Mouse (Mus musculus) adrenal gland, adult 18-20 months (tissue): ENCODE data around the gene Rem1. TPM values are rescaled to one million over a fixed set of nuclear protein-coding genes. Genes with fewer than 3 reads are reported as not detected.

Source experiments
- DNase-seq, 2 experiments: peaks; one replicate each; pipeline ENCODE4 v3.0.0; 2021 to 2022; ENCODE audit warnings: low spot score in 2 of 2
- total RNA-seq, 2 experiments: library from RNA; stranded (reverse); gene quantifications; 1 replicate in 1 of 2; 2 replicates in 1 of 2; pipeline ENCODE4 v1.2.3; 2021

Gene Rem1
- total RNA-seq, 2 experiments from 2014 or later: 8.9 to 13.5 TPM

DNA sequence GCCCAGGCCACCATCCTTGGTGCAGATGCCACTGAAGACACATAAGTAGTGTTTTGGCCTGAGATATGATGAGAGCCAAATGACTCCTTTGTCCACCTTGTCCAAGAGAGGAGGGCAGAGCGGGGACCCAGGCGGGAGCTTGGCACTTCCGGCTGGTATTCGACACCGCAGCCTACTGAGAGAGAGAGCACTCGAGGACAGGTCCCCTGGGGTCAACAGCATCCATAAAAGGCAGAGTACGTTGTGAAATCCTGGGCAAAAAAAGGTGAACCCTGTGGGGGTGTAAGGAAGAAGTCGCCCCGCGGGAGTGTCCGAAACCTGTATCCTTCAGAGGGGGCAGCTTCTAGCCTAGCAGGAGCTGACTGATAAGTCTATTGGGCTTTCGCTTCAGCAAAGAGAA, 45.4 kb downstream of the Rem1 start:
- DNase-seq: no peak

DNA sequence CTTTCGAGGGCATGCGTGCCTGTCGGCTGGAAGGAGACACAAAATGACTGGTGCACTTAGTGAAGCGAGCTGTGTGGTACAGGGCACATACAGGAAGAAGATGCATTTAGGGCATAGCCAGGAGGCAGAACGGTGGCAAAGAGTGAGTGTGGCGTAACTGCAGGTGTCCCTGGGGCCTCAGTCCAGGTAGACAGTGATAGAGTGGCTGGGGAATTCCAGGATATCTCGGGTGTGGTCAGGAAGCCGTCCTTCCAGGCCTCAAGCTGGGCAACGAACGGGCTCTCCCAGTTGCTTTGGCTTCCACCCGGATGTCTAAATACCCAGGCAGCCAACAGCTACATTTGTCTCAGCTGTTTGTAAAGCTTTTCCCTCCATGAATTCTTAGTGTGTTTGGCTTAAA, 47.4 kb downstream of the Rem1 start:
- DNase-seq: no peak

DNA sequence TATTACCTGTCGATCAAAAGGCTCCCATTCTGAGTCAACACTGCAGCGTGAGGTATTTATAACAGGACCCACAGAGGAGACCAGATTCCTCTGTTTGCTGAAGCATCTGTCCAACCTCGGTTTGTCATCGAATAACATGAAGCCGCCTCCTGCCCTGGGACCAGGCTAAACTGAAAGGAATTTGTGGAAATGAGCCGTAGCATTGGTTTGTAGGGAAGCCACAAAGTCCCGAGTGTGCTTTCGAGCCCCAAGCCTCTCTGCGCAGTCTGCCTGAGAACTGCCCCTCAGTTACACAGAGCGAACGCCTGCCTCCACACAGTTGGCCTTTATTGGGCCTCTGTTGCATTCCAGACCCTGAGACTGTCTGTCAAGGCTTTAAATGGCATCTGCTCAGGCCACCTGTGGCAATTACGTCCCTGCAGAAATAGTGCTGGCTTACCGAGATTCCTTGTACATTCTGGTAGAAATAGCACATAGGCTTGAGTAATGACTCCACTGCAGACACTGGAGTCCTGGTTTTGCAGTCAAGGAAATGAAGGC, 48.6 kb downstream of the Rem1 start:
- no peak for DNase-seq

DNA sequence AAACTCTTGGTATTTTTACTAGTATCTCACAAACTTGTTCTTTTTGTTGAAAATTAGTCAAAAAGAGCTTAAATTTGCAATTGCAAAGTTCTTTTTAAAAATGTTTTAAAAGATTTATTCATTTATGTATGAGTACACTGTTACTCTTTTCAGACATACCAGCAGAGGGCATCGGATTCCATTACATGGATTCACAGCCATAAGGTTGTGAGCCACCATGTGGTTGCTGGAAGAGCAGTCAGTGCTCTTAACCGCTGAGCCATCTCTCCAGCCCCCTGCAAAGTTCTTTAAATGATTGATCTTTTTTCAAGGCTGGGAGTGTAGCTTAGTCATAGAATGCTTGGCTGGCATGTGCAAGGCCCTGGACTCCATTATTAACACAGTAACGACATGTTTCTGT, 51.6 kb downstream of the Rem1 start:
- no peak for DNase-seq

- no peak for DNase-seq
Observed at GRCm38 (mm10) chr2:152678925-152679324, 52.2 kb downstream of the Rem1 start.

DNA sequence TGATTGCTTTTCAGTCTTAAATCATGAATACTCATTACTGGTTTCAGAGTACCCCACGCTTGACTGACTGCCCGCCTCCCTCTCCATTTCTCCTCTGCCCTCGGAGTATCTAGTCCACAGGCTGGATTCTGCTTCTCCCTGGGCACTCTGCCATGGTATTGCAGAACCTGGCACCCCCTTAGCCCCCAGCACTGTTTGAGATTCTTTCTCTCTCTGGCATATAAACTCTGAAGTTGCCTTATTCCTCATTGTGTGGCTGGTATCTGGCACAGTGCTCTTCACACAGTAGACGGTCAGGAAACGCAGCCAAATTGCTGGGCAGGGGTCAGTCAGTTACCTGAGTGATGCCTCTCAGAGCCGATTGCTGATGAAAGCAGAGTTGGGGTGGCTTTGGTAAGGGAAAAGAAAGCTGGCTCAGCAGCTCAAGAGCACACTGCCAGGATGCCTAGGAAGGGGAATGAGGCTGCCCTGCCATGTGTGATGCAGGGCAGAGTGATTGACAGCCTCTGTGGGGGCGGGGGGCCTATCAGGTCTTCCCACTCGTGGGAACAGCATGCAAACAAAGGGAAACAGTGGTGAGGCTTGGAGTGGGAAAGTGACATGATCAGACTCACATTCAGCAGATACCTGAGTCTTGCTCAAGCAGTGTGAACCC, 53.1 kb downstream of the Rem1 start:
- no peak for DNase-seq

DNA sequence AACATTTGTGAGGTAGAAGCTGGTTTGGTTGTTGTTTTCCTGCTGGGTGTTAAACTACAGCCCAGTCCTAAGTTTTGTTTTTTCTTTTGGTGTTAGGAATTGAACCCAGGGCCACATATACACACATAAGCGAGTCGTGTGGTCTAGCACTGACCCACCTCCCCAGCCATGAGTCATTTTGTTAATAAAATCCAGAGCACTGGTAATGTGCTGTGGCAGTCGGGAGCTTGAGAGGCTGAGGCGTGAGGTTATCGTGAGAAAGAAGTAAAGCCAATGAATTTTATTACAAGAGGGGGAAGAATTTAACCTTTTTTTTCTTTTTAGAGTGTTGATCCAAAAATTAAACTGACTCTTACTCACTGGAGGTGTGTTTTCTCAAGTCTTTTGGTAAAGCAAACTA, 56.3 kb downstream of the Rem1 start:
- no peak for DNase-seq

Other genes with a start within 250 kb of the Rem1 start
- 1 to 10 TPM; 3.5 to 7.3 TPM for gene Sox12, start 228.9 kb upstream of the Rem1 start, total RNA-seq
- gene Zcchc3, start 211.9 kb upstream of the Rem1 start, total RNA-seq: 1 to 10 TPM; 6.8 to 7.8 TPM
- gene 6820408C15Rik, start 211.4 kb upstream of the Rem1 start, total RNA-seq: under 1 TPM; 0.36 to 0.74 TPM
- gene Defb23, start 162.3 kb upstream of the Rem1 start, total RNA-seq: not detected
- gene Defb20, start 149.9 kb upstream of the Rem1 start, total RNA-seq: not detected
- gene Defb22, start 136.8 kb upstream of the Rem1 start, total RNA-seq: not detected
- gene Defb26, start 115.3 kb upstream of the Rem1 start, total RNA-seq: not detected
- not detected for gene Defb28, start 108.7 kb upstream of the Rem1 start, total RNA-seq
- not detected for gene Defb29, start 86.9 kb upstream of the Rem1 start, total RNA-seq
- not detected for gene Gm17416, start 57.6 kb upstream of the Rem1 start, total RNA-seq
- gene Defb21, start 54.2 kb upstream of the Rem1 start, total RNA-seq: not detected
- gene Defb19, start 46.6 kb upstream of the Rem1 start, total RNA-seq: under 1 TPM in 1 of 2 experiments, not detected in 1; 0.93 TPM
- gene Defb45, start 27.6 kb upstream of the Rem1 start, total RNA-seq: not detected
- gene Defb36, start 22.6 kb upstream of the Rem1 start, total RNA-seq: not detected
- 1 to 10 TPM; 1.5 to 2.4 TPM for gene Defb25, start 3.9 kb upstream of the Rem1 start, total RNA-seq
- gene H13, start 42.5 kb downstream of the Rem1 start, total RNA-seq: 100 to 1,000 TPM; 151 to 170 TPM
- gene Mcts2, start 60.1 kb downstream of the Rem1 start, total RNA-seq: 10 to 100 TPM; 23.5 to 25.8 TPM
- gene Id1, start 109.3 kb downstream of the Rem1 start, total RNA-seq: 10 to 100 TPM; 51.8 to 93.4 TPM
- gene Cox4i2, start 127.2 kb downstream of the Rem1 start, total RNA-seq: 1 to 10 TPM; 2.5 to 3.8 TPM
- gene Bcl2l1, start 204.8 kb downstream of the Rem1 start, total RNA-seq: 10 to 100 TPM; 63.6 to 73.5 TPM
- gene Tpx2, start 221.0 kb downstream of the Rem1 start, total RNA-seq: 1 to 10 TPM; 1.2 to 2.3 TPM